Mouse (Mus musculus) urinary bladder, postnatal 4 days (tissue): ENCODE results near the gene Bcas1.
A peak's percentile ranks its signal among the peaks of the same experiment; 100 is the strongest.
"Not testable (repeated sequence)": the region's sequence is repeated elsewhere in the genome, so short reads cannot be mapped to it uniquely, and the experiment has no call there.

Experiments
- DNase-seq, 2 experiments: peaks; one replicate each; pipeline ENCODE4 v3.0.0; 2021 to 2022; ENCODE audit warnings: low spot score in 2 of 2

Bcas1 gene

GRCm38 (mm10) chr2:170427704-170428103, at the start of gene Bcas1:
Gene Bcas1 (minus strand): TSS chr2:170427845.
- DNase-seq, result no peak

- DNase-seq, result no peak
Observed at GRCm38 (mm10) chr2:170476643-170477042, 49.0 kb upstream of the Bcas1 start.

GRCm38 (mm10) chr2:170476215-170476614, 48.6 kb upstream of the Bcas1 start:
- DNase-seq, result no peak

GRCm38 (mm10) chr2:170475164-170475563, 47.5 kb upstream of the Bcas1 start:
- DNase-seq, result no peak

- DNase-seq, result no peak
Observed at GRCm38 (mm10) chr2:170474125-170474524, 46.5 kb upstream of the Bcas1 start.

GRCm38 (mm10) chr2:170470591-170470990, 42.9 kb upstream of the Bcas1 start:
- no peak for DNase-seq

- DNase-seq, result no peak
Observed at GRCm38 (mm10) chr2:170469616-170470308, 42.1 kb upstream of the Bcas1 start.

GRCm38 (mm10) chr2:170468009-170468408, 40.4 kb upstream of the Bcas1 start:
- no peak for DNase-seq

- DNase-seq, result no peak
Observed at GRCm38 (mm10) chr2:170464817-170465216, 37.2 kb upstream of the Bcas1 start.

GRCm38 (mm10) chr2:170461652-170462051, 34.0 kb upstream of the Bcas1 start:
- no peak for DNase-seq

GRCm38 (mm10) chr2:170459805-170460204, 32.2 kb upstream of the Bcas1 start:
- DNase-seq, result no peak

- DNase-seq, result no peak
Observed at GRCm38 (mm10) chr2:170459183-170459582, 31.5 kb upstream of the Bcas1 start.

GRCm38 (mm10) chr2:170453809-170454208, 26.2 kb upstream of the Bcas1 start:
- DNase-seq, result not testable (repeated sequence)

- DNase-seq, result peak; percentile 64 to 82
Observed at GRCm38 (mm10) chr2:170450933-170451332, 23.3 kb upstream of the Bcas1 start.

GRCm38 (mm10) chr2:170447651-170448050, 20.0 kb upstream of the Bcas1 start:
- DNase-seq, result no peak

GRCm38 (mm10) chr2:170446843-170447383, 19.3 kb upstream of the Bcas1 start:
- DNase-seq, result no peak

- DNase-seq, result no peak
Observed at GRCm38 (mm10) chr2:170445861-170446260, 18.2 kb upstream of the Bcas1 start.

- DNase-seq, result no peak
Observed at GRCm38 (mm10) chr2:170442535-170442934, 14.9 kb upstream of the Bcas1 start.

GRCm38 (mm10) chr2:170438782-170439181, 11.1 kb upstream of the Bcas1 start:
- DNase-seq, result no peak

GRCm38 (mm10) chr2:170436204-170436603, 8.6 kb upstream of the Bcas1 start:
- DNase-seq, result no peak

- no peak for DNase-seq
Observed at GRCm38 (mm10) chr2:170432152-170432551, 4.5 kb upstream of the Bcas1 start.

- no peak for DNase-seq
Observed at GRCm38 (mm10) chr2:170428966-170429365, 1.3 kb upstream of the Bcas1 start.

- no peak for DNase-seq
Observed at GRCm38 (mm10) chr2:170424131-170424530, 3.5 kb downstream of the Bcas1 start.

- no peak for DNase-seq
Observed at GRCm38 (mm10) chr2:170421924-170422323, 5.7 kb downstream of the Bcas1 start.
